Mouse (Mus musculus) embryonic stem cell, embryonic (primary cell): ENCODE results near the gene Cd3g.

Experiments used
- CTCF ChIA-PET, 4 experiments: fragments of 300-600 bp in 2 of 4; fragments of 350-600 bp in 2 of 4; sonication (Branson Sonifier 250); formaldehyde crosslinking; loops; one replicate each; lab custom pipeline; 2022; ENCODE audit warnings: inconsistent platforms in 2 of 4; lab: Charles Lee
- POLR2A ChIA-PET, 4 experiments: fragments of 300-600 bp in 2 of 4; fragments of 350-600 bp in 2 of 4; sonication (Branson Sonifier 250); formaldehyde crosslinking; loops; one replicate each; lab custom pipeline; 2022; ENCODE audit warnings: antibody characterized with exemption in 4 of 4, inconsistent platforms in 1 of 4; lab: Charles Lee

Cd3g gene

GRCm38 (mm10) chr9:44965833-44966466, 14.3 kb downstream of the Cd3g start:
- ChIA-PET POLR2A (interaction anchor here (0.6 to 3.0 kb wide), 42 partner anchors 9 to 1364 kb away, joined by 3 to 22 read pairs (median 4); partner anchors contain the start of genes Arcn1 (in 4 of the 4), Atp5l (in 4 of the 4) and Ift46 (in 4 of the 4)), CTCF (interaction anchor here (0.5 to 2.8 kb wide), 18 partner anchors 48 to 512 kb away, joined by 3 to 21 read pairs (median 4); partner anchors contain the start of gene Upk2 (in 1 of the 4))

GRCm38 (mm10) chr9:44965126-44965832, 15.0 kb downstream of the Cd3g start, which contains the start of gene Ube4a:
TSS of gene Ube4a (minus strand) at chr9:44965600.
- ChIA-PET POLR2A (interaction anchor here (0.5 to 3.0 kb wide), 48 partner anchors 9 to 1364 kb away, joined by 3 to 22 read pairs (median 3); partner anchors contain the start of genes Arcn1 (in 4 of the 4), Atp5l (in 4 of the 4) and Ift46 (in 4 of the 4)), CTCF (interaction anchor here (0.5 to 2.8 kb wide), 14 partner anchors 54 to 1652 kb away, joined by 3 to 21 read pairs (median 4); partner anchors contain the start of genes Bace1 (in 1 of the 4) and Upk2 (in 1 of the 4))

- CTCF ChIA-PET = interaction anchor here in 1 of 4 experiments (1.5 kb wide), 1 partner anchor 12 kb away, joined by 5 read pairs; no protein-coding TSS in a partner anchor
Measured at GRCm38 (mm10) chr9:44954432-44954831, 25.8 kb downstream of the Cd3g start.

GRCm38 (mm10) chr9:44947836-44948235, 32.4 kb downstream of the Cd3g start:
- ChIA-PET POLR2A (interaction anchor here in 1 of 4 experiments (0.6 kb wide), 1 partner anchor 29 kb away, joined by 3 read pairs; no protein-coding TSS in a partner anchor), CTCF (interaction anchor here in 3 of 4 experiments (0.5 to 0.6 kb wide), 3 partner anchors 12 to 420 kb away, joined by 3 to 10 read pairs (median 4); no protein-coding TSS in a partner anchor)

More at GRCm38 (mm10) chr9:44954432-44954831, 25.8 kb downstream of the Cd3g start:
- POLR2A ChIA-PET = interaction anchor here in 3 of 4 experiments (0.7 to 2.3 kb wide), 9 partner anchors 9 to 140 kb away, joined by 3 to 11 read pairs (median 4); partner anchors contain the start of genes Ube4a (in 2 of the 3) and Atp5l (in 1 of the 3)

- POLR2A ChIA-PET = no interaction called here
- CTCF ChIA-PET = no interaction called here
Measured at GRCm38 (mm10) chr9:44946185-44946695, 34.0 kb downstream of the Cd3g start.

- ChIA-PET POLR2A (interaction anchor here in 1 of 4 experiments (0.6 kb wide), 1 partner anchor 86 kb away, joined by 5 read pairs; no protein-coding TSS in a partner anchor), CTCF (no interaction called here)
Measured at GRCm38 (mm10) chr9:44942421-44942820, 37.8 kb downstream of the Cd3g start.

GRCm38 (mm10) chr9:44941756-44942155, 38.5 kb downstream of the Cd3g start:
- POLR2A ChIA-PET = interaction anchor here in 1 of 4 experiments (0.6 kb wide), 1 partner anchor 87 kb away, joined by 5 read pairs; no protein-coding TSS in a partner anchor
- CTCF ChIA-PET = no interaction called here

- POLR2A ChIA-PET = interaction anchor here (1.0 to 5.2 kb wide), 12 partner anchors 9 to 428 kb away, joined by 3 to 74 read pairs (median 6); partner anchors contain the start of genes Ube4a (in 3 of the 4), Arcn1 (in 1 of the 4) and Ift46 (in 1 of the 4)
- CTCF ChIA-PET = interaction anchor here in 1 of 4 experiments (1.3 to 1.7 kb wide), 2 partner anchors 224 to 236 kb away, joined by 4 read pairs; no protein-coding TSS in a partner anchor
Measured at GRCm38 (mm10) chr9:44921543-44921942, 58.7 kb downstream of the Cd3g start.

- ChIA-PET POLR2A (interaction anchor here (0.7 to 5.2 kb wide), 27 partner anchors 10 to 491 kb away, joined by 3 to 74 read pairs (median 6); partner anchors contain the start of genes Ube4a (in 4 of the 4), Arcn1 (in 2 of the 4) and Ift46 (in 2 of the 4)), CTCF (interaction anchor here (0.6 to 1.7 kb wide), 9 partner anchors 46 to 269 kb away, joined by 3 to 4 read pairs (median 4); no protein-coding TSS in a partner anchor)
Measured at GRCm38 (mm10) chr9:44921123-44921468, 59.1 kb downstream of the Cd3g start.

GRCm38 (mm10) chr9:44920374-44921122, 59.7 kb downstream of the Cd3g start, which contains the start of gene Atp5l:
TSS of gene Atp5l (minus strand) at chr9:44920742.
- ChIA-PET CTCF (interaction anchor here (0.6 to 1.9 kb wide), 12 partner anchors 46 to 268 kb away, joined by 3 to 5 read pairs (median 4); no protein-coding TSS in a partner anchor), POLR2A (interaction anchor here (0.6 to 5.2 kb wide), 36 partner anchors 8 to 492 kb away, joined by 3 to 74 read pairs (median 4); partner anchors contain the start of genes Ube4a (in 4 of the 4), Arcn1 (in 2 of the 4) and Ift46 (in 2 of the 4))

GRCm38 (mm10) chr9:44919606-44920005, 60.6 kb downstream of the Cd3g start:
- ChIA-PET CTCF (interaction anchor here in 2 of 4 experiments (0.8 to 1.9 kb wide), 8 partner anchors 12 to 267 kb away, joined by 3 to 5 read pairs (median 4); no protein-coding TSS in a partner anchor), POLR2A (interaction anchor here (0.6 to 5.2 kb wide), 30 partner anchors 9 to 493 kb away, joined by 3 to 74 read pairs (median 5); partner anchors contain the start of genes Ube4a (in 3 of the 4), Arcn1 (in 1 of the 4), Ift46 (in 1 of the 4) and Mpzl3 (in 1 of the 4))
